Mouse (Mus musculus) kidney, adult 2 months (tissue): ENCODE measurements around the gene Cabp2.

Experiments
- CTCF ChIP-seq: fragments of 200-500 bp; conservative IDR thresholded peaks from 2 replicates; pipeline ENCODE4 v1.5.1; 2011; ENCODE audit warnings: low read depth, mild to moderate bottlenecking, control low read depth, low read length, moderate library complexity, mixed read lengths; ENCODE audit not compliant: insufficient read depth, insufficient read length
- POLR2A ChIP-seq: fragments of 200-500 bp; IDR thresholded peaks from one replicate; pipeline ENCODE4 v1.6.1; 2011; ENCODE audit warnings: low read depth, low read length, control low read depth

DNA sequence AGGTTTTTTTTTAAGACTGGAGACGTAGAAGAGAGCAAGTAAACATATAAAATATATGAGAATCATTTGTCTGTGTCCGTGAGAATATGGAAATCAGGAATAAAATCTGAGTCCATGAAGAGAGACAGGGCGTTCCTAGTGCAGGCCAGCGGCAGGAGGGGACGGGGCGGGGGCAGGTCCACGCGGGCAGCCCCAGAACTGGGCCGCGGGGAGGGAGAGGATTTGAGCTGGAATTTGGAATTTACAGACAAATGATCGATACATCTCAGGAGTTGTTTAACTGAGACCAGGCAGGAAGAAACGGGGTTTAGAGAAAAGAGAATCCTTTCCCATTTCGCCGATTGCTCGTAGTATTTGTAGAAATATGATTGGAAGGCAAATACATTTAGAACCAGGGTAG, 11.1 kb upstream of the Cabp2 start:
- TF ChIP-seq POLR2A: no peak
- no peak for TF ChIP-seq CTCF
